Mouse (Mus musculus): ENCODE results near the gene Kcng3. TPM values are rescaled to one million over a fixed set of nuclear protein-coding genes. Genes with fewer than 3 reads are reported as not detected.

Kcng3 gene
- polyA plus RNA-seq, 1 experiment from 2014 or later, result not detected

- no peaks in the 10 kb centered on the region for H3K9me3 ChIP-seq (ENCODE audit: low read length)
- peaks cover 9% of the 10 kb centered on the region; the same call in 1 of the 2 replicates for H3K4me1 ChIP-seq (ENCODE audit: insufficient read depth)
- TF ChIP-seq EP300 (IDR thresholded peaks at IDR 0.05; ENCODE audit: low read depth), result no peak
- no peak for TF ChIP-seq CTCF (IDR thresholded peaks at IDR 0.05; ENCODE audit: low read depth)
- 66% methylated on average over 4 of the region's 4 CpGs for WGBS (ENCODE audit: insufficient replicate concordance)
- ATAC-seq (no peak), DNase-seq (no peak)
- no peak overlapping the region for H3K4me2 ChIP-seq (ENCODE audit: low read depth, low read length)
- no peak overlapping the region for H3K9ac ChIP-seq (replicated peaks)
- no peak overlapping the region for H3K4me3 ChIP-seq (ENCODE audit: low read depth, low read length)
- no peaks in the 10 kb centered on the region for H3K36me3 ChIP-seq (replicated peaks; ENCODE audit: insufficient read depth, low read length)
- no peaks in the 10 kb centered on the region for H3K27me3 ChIP-seq (ENCODE audit: insufficient read depth, low read length)
- H3K27ac ChIP-seq (ENCODE audit: low read depth), result no peak overlapping the region
Measured at GRCm38 (mm10) chr17:83565506-83565905, 66.2 kb downstream of the Kcng3 start.

DNA sequence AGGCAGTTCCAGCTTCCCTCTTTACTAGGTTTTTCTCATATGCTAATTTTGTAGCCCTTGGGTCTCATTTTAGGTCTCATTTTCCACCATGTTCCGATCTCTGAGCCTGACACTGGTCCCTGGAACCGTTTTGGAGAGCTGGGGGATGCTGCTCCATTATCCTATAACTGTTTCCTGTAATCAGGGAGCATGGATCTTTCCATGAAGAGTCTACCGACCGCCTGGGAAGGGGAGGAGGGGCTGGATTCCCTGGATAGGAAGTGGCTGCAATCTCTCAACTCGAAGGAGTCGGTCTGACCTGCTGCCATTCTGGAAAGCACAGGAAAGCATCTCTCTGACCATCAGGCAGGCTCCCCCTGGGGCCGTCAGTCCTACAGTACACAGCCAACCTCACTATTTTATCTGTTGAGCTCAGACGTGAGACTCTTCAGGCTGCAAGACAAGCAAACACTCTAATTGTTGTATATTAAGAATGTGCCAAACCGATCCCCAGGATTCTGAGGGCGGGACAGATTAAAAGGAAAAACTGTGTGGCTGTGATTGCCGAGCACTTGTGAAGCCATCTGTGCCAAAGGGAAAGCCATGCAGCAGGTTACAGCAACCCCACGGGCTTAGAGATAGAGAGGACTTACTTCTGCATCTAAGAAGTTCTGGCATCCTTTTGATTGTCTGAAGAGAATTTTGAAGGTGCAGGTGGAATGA, 67.4 kb downstream of the Kcng3 start:
- 56% methylated on average over 12 of the region's 12 CpGs for WGBS (ENCODE audit: insufficient replicate concordance)
- H3K9ac ChIP-seq (replicated peaks), result no peak overlapping the region
- DNase-seq (no peak), ATAC-seq (no peak)
- H3K4me1 ChIP-seq (ENCODE audit: insufficient read depth), result peaks cover 9% of the 10 kb centered on the region; the same call in 1 of the 2 replicates
- no peak overlapping the region for H3K4me3 ChIP-seq (ENCODE audit: low read depth, low read length)
- H3K36me3 ChIP-seq (replicated peaks; ENCODE audit: insufficient read depth, low read length), result no peaks in the 10 kb centered on the region
- H3K27me3 ChIP-seq (ENCODE audit: insufficient read depth, low read length), result no peaks in the 10 kb centered on the region
- no peaks in the 10 kb centered on the region for H3K9me3 ChIP-seq (ENCODE audit: low read length)
- no peak overlapping the region for H3K27ac ChIP-seq (ENCODE audit: low read depth)
- TF ChIP-seq EP300 (IDR thresholded peaks at IDR 0.05; ENCODE audit: low read depth) (no peak), CTCF (IDR thresholded peaks at IDR 0.05; ENCODE audit: low read depth) (no peak)
- H3K4me2 ChIP-seq (ENCODE audit: low read depth, low read length), result peak overlapping the region; percentile 38

GRCm38 (mm10) chr17:83563703-83564111, 68.0 kb downstream of the Kcng3 start:
- H3K4me3 ChIP-seq (ENCODE audit: low read depth, low read length), result 0 out of 2 replicates have a peak overlapping the region, but pooled peaks have one; percentile 5
- H3K4me1 ChIP-seq (ENCODE audit: insufficient read depth), result peaks cover 9% of the 10 kb centered on the region; the same call in 1 of the 2 replicates
- no peaks in the 10 kb centered on the region for H3K27me3 ChIP-seq (ENCODE audit: insufficient read depth, low read length)
- WGBS (ENCODE audit: insufficient replicate concordance), result 38% methylated on average over 10 of the region's 10 CpGs
- ATAC-seq (peak; percentile 36), DNase-seq (peak; percentile 66)
- H3K9me3 ChIP-seq (ENCODE audit: low read length), result no peaks in the 10 kb centered on the region
- no peak overlapping the region for H3K27ac ChIP-seq (ENCODE audit: low read depth)
- TF ChIP-seq CTCF (IDR thresholded peaks at IDR 0.05; ENCODE audit: low read depth), result peak; percentile 71
- no peak for TF ChIP-seq EP300 (IDR thresholded peaks at IDR 0.05; ENCODE audit: low read depth)
- H3K4me2 ChIP-seq (ENCODE audit: low read depth, low read length), result peak overlapping the region; percentile 38
- no peaks in the 10 kb centered on the region for H3K36me3 ChIP-seq (replicated peaks; ENCODE audit: insufficient read depth, low read length)
- no peak overlapping the region for H3K9ac ChIP-seq (replicated peaks)

GRCm38 (mm10) chr17:83562153-83563010, 69.3 kb downstream of the Kcng3 start:
- 78% methylated on average over 5 of the region's 5 CpGs for WGBS (ENCODE audit: insufficient replicate concordance)
- H3K4me3 ChIP-seq (ENCODE audit: low read depth, low read length), result no peak overlapping the region
- no peak for TF ChIP-seq CTCF (IDR thresholded peaks at IDR 0.05; ENCODE audit: low read depth)
- peak; percentile 85 for TF ChIP-seq EP300 (IDR thresholded peaks at IDR 0.05; ENCODE audit: low read depth)
- DNase-seq (peak; percentile 43), ATAC-seq (peak; percentile 85)
- no peaks in the 10 kb centered on the region for H3K27me3 ChIP-seq (ENCODE audit: insufficient read depth, low read length)
- no peak overlapping the region for H3K4me2 ChIP-seq (ENCODE audit: low read depth, low read length)
- H3K9me3 ChIP-seq (ENCODE audit: low read length), result no peaks in the 10 kb centered on the region
- peak overlapping the region; percentile 41; the same call in 1 of the 2 replicates for H3K27ac ChIP-seq (ENCODE audit: low read depth)
- H3K9ac ChIP-seq (replicated peaks), result no peak overlapping the region
- peaks cover 9% of the 10 kb centered on the region; the same call in 1 of the 2 replicates for H3K4me1 ChIP-seq (ENCODE audit: insufficient read depth)
- no peaks in the 10 kb centered on the region for H3K36me3 ChIP-seq (replicated peaks; ENCODE audit: insufficient read depth, low read length)

GRCm38 (mm10) chr17:83559081-83559480, 72.6 kb downstream of the Kcng3 start:
- H3K27me3 ChIP-seq (ENCODE audit: insufficient read depth, low read length), result no peaks in the 10 kb centered on the region
- H3K9me3 ChIP-seq (ENCODE audit: low read length), result no peaks in the 10 kb centered on the region
- H3K4me2 ChIP-seq (ENCODE audit: low read depth, low read length), result no peak overlapping the region
- DNase-seq, result no peak
- no peak for ATAC-seq
- no peak for TF ChIP-seq EP300 (IDR thresholded peaks at IDR 0.05; ENCODE audit: low read depth)
- TF ChIP-seq CTCF (IDR thresholded peaks at IDR 0.05; ENCODE audit: low read depth), result no peak
- WGBS (ENCODE audit: insufficient replicate concordance), result 77% methylated on average over 8 of the region's 8 CpGs
- H3K9ac ChIP-seq (replicated peaks), result no peak overlapping the region
- H3K36me3 ChIP-seq (replicated peaks; ENCODE audit: insufficient read depth, low read length), result no peaks in the 10 kb centered on the region
- H3K4me3 ChIP-seq (ENCODE audit: low read depth, low read length), result no peak overlapping the region
- H3K27ac ChIP-seq (ENCODE audit: low read depth), result no peak overlapping the region
- H3K4me1 ChIP-seq (ENCODE audit: insufficient read depth), result peaks cover 4% of the 10 kb centered on the region; the same call in 1 of the 2 replicates

GRCm38 (mm10) chr17:83555836-83556235, 75.9 kb downstream of the Kcng3 start:
- H3K9me3 ChIP-seq (ENCODE audit: low read length), result no peaks in the 10 kb centered on the region
- DNase-seq (no peak), ATAC-seq (no peak)
- H3K27ac ChIP-seq (ENCODE audit: low read depth), result no peak overlapping the region
- no peak overlapping the region for H3K4me2 ChIP-seq (ENCODE audit: low read depth, low read length)
- H3K4me3 ChIP-seq (ENCODE audit: low read depth, low read length), result no peak overlapping the region
- 61% methylated on average over 11 of the region's 11 CpGs for WGBS (ENCODE audit: insufficient replicate concordance)
- TF ChIP-seq EP300 (IDR thresholded peaks at IDR 0.05; ENCODE audit: low read depth), result no peak
- TF ChIP-seq CTCF (IDR thresholded peaks at IDR 0.05; ENCODE audit: low read depth), result no peak
- H3K27me3 ChIP-seq (ENCODE audit: insufficient read depth, low read length), result no peaks in the 10 kb centered on the region
- no peaks in the 10 kb centered on the region for H3K4me1 ChIP-seq (ENCODE audit: insufficient read depth)
- no peak overlapping the region for H3K9ac ChIP-seq (replicated peaks)
- H3K36me3 ChIP-seq (replicated peaks; ENCODE audit: insufficient read depth, low read length), result no peaks in the 10 kb centered on the region

Measured in liver, postnatal 0 days (tissue).